Comparison of ENCODE assay signal across 8 mouse cellular contexts in the genomic region with DNA sequence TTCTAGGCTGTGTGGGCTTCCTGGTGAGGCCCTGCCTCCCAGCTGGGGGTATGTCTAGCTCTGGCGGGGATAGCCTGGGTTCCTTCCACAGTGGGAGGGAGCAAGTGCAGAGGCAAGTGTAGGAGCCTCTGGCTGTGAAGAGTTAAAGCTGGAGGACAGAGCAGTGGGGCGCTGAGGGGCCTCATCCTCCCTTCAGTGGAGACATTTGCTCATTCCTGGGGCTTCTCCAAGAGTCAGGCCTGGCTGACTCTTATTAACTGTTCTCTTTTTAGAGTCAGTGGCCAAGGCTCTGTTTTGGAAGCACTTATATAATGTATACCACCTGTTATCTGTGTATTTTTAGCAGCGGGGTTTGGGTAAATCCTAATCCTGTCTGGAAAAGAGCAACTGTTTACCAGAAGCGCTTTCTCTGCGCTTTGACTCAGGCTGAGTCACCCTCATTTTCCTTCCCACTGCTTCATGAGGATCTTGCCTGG. TPM values are rescaled to one million over a fixed set of nuclear protein-coding genes. Genes with fewer than 3 reads are reported as not detected.
DNase-seq lines count a peak whose midpoint lies in the region; ATAC-seq lines count a peak whose summit lies in the region.

No protein-coding gene starts in this region.

- WGBS in stomach, embryonic 16.5 days, result 33% methylated on average over 5 of the region's 5 CpGs

- no peaks in the 10 kb centered on the region for H3K36me3 ChIP-seq in stomach, embryonic 16.5 days (ENCODE audit: control insufficient read depth, insufficient read depth, low read length)

- peaks cover 34% of the 10 kb centered on the region for H3K4me1 ChIP-seq in stomach, embryonic 16.5 days (ENCODE audit: control insufficient read depth, insufficient read depth, low read length)

- H3K27ac ChIP-seq in stomach, embryonic 16.5 days (ENCODE audit: low read length), result peak overlapping the region; percentile 88

- H3K27me3 ChIP-seq in stomach, embryonic 16.5 days (ENCODE audit: control insufficient read depth, insufficient read depth, low read length), result no peaks in the 10 kb centered on the region

- no peak overlapping the region for H3K4me3 ChIP-seq in stomach, embryonic 16.5 days (replicated peaks; ENCODE audit: low read length)

- peak; percentile 91 for ATAC-seq in stomach, embryonic 16.5 days (ENCODE audit: insufficient read depth, low FRiP score)
- ATAC-seq in inflammation-experienced regulatory T-cells, adult 6 months, result no peak

- H3K9me3 ChIP-seq in stomach, embryonic 16.5 days (replicated peaks; ENCODE audit: control insufficient read depth, low read length), result peaks cover 3% of the 10 kb centered on the region; the same call in 1 of the 2 replicates

- DNase-seq in kidney, postnatal 10 days, result peak; percentile 45
- no peak for DNase-seq in kidney, adult 8-10 months
- DNase-seq in NIH3T3 (ENCODE audit: low read depth), result peak; percentile 91
- peak; percentile 85 for DNase-seq in cerebellum, adult 9-11 months
- DNase-seq in heart, postnatal 4 days, result peak; percentile 51
- DNase-seq in spleen, postnatal 10 days (ENCODE audit: low spot score in 2 of 2), result no peak

- H3K4me2 ChIP-seq in stomach, embryonic 16.5 days (ENCODE audit: low read depth, low read length), result peak overlapping the region; percentile 20; the same call in 1 of the 2 replicates

- 0 out of 2 replicates have a peak overlapping the region, but pooled peaks have one; percentile 31 for H3K9ac ChIP-seq in stomach, embryonic 16.5 days (ENCODE audit: low read length)

RNA-seq across cellular contexts. Expression of a gene that starts 17.0 kb away (rescaled TPM):
- 100 to 1,000 TPM; 204 to 207 TPM for total RNA-seq in heart, postnatal 4 days (2021)
- polyA plus RNA-seq in stomach, embryonic 16.5 days (2015; fragmentation: Nextera tagmentation; extraction: Ambion mirVana), result 91.2 and 107 TPM in 2 replicates
- polyA plus RNA-seq in inflammation-experienced regulatory T-cells, adult 6 months (2017; shearing (Covaris generic)), result 1 to 10 TPM; 2.0 to 5.5 (median 3.3) TPM

RNA-seq across cellular contexts. Expression of a gene that starts 30.3 kb away (rescaled TPM):
- 100 to 1,000 TPM; 239 to 253 TPM for total RNA-seq in heart, postnatal 4 days (2021)
- polyA plus RNA-seq in stomach, embryonic 16.5 days (2015; fragmentation: Nextera tagmentation; extraction: Ambion mirVana), result 59.2 and 62.2 TPM in 2 replicates
- polyA plus RNA-seq in inflammation-experienced regulatory T-cells, adult 6 months (2017; shearing (Covaris generic)), result 100 to 1,000 TPM; 124 to 178 (median 145) TPM

Comparison
In these comparisons a context has a peak if more than half of its experiments do, and no peak if none do; other contexts are left out.
1. DNase-seq: peak in kidney, postnatal 10 days (single experiment), NIH3T3 (single experiment), cerebellum, adult 9-11 months (single experiment) and heart, postnatal 4 days (single experiment); none in kidney, adult 8-10 months (0 of 2) and spleen, postnatal 10 days (0 of 2).
2. RNA of a gene that starts 17.0 kb away (polyA plus RNA-seq): 91.2 to 107 TPM in stomach, embryonic 16.5 days; 2.0 to 5.5 TPM in inflammation-experienced regulatory T-cells, adult 6 months; every median in the first group is over 10 times any median in the second.